Mouse (Mus musculus): ENCODE measurements around the gene Smg7.
"Not testable (repeated sequence)": the region's sequence is repeated elsewhere in the genome, so short reads cannot be mapped to it uniquely, and the experiment has no call there.

The Smg7 gene

GRCm38 (mm10) chr1:152901765-152902664, at the start of gene Smg7:
Gene Smg7, minus strand, starts transcription at chr1:152902646.
- peak; percentile 48 to 67 for DNase-seq (ENCODE audit: low spot score in 2 of 2)

GRCm38 (mm10) chr1:152942977-152943376, 40.5 kb upstream of the Smg7 start:
- no peak for DNase-seq (ENCODE audit: low spot score in 2 of 2)

- DNase-seq (ENCODE audit: low spot score in 2 of 2): no peak
These were observed 33.9 kb upstream of the Smg7 start for GRCm38 (mm10) chr1:152936365-152936764.

GRCm38 (mm10) chr1:152935476-152935875, 33.0 kb upstream of the Smg7 start:
- no peak for DNase-seq (ENCODE audit: low spot score in 2 of 2)

- DNase-seq (ENCODE audit: low spot score in 2 of 2): no peak
These were observed 31.5 kb upstream of the Smg7 start for GRCm38 (mm10) chr1:152933962-152934361.

GRCm38 (mm10) chr1:152921786-152922185, 19.3 kb upstream of the Smg7 start:
- DNase-seq (ENCODE audit: low spot score in 2 of 2): no peak

GRCm38 (mm10) chr1:152917626-152918025, 15.2 kb upstream of the Smg7 start:
- no peak for DNase-seq (ENCODE audit: low spot score in 2 of 2)

GRCm38 (mm10) chr1:152916936-152917335, 14.5 kb upstream of the Smg7 start:
- DNase-seq (ENCODE audit: low spot score in 2 of 2): no peak

GRCm38 (mm10) chr1:152915766-152916165, 13.3 kb upstream of the Smg7 start:
- DNase-seq (ENCODE audit: low spot score in 2 of 2): no peak

- DNase-seq (ENCODE audit: low spot score in 2 of 2): no peak
These were observed 11.3 kb upstream of the Smg7 start for GRCm38 (mm10) chr1:152913483-152914460.

GRCm38 (mm10) chr1:152904469-152904868, 2.0 kb upstream of the Smg7 start:
- DNase-seq (ENCODE audit: low spot score in 2 of 2): peak; percentile 82 to 86

GRCm38 (mm10) chr1:152903591-152904135, 1.2 kb upstream of the Smg7 start:
- no peak for DNase-seq (ENCODE audit: low spot score in 2 of 2)

GRCm38 (mm10) chr1:152902665-152903516, 445 bp upstream of the Smg7 start:
- peak; percentile 92 to 98 for DNase-seq (ENCODE audit: low spot score in 2 of 2)

GRCm38 (mm10) chr1:152901419-152901764, 1.1 kb downstream of the Smg7 start:
- no peak for DNase-seq (ENCODE audit: low spot score in 2 of 2)

- not testable (repeated sequence) for DNase-seq (ENCODE audit: low spot score in 2 of 2)
These were observed 14.4 kb downstream of the Smg7 start for GRCm38 (mm10) chr1:152888086-152888485.

GRCm38 (mm10) chr1:152871031-152871430, 31.4 kb downstream of the Smg7 start:
- DNase-seq (ENCODE audit: low spot score in 2 of 2): no peak

GRCm38 (mm10) chr1:152869901-152870300, 32.5 kb downstream of the Smg7 start:
- no peak for DNase-seq (ENCODE audit: low spot score in 2 of 2)

- no peak for DNase-seq (ENCODE audit: low spot score in 2 of 2)
These were observed 55.6 kb downstream of the Smg7 start for GRCm38 (mm10) chr1:152846856-152847255.

- DNase-seq (ENCODE audit: low spot score in 2 of 2): no peak
These were observed 57.2 kb downstream of the Smg7 start for GRCm38 (mm10) chr1:152845211-152845730.

- DNase-seq (ENCODE audit: low spot score in 2 of 2): no peak
These were observed 57.8 kb downstream of the Smg7 start for GRCm38 (mm10) chr1:152844634-152845033.

- no peak for DNase-seq (ENCODE audit: low spot score in 2 of 2)
These were observed 61.4 kb downstream of the Smg7 start for GRCm38 (mm10) chr1:152841057-152841456.
